Mouse (Mus musculus) layer of hippocampus, postnatal 36 days (tissue): Measurements from ENCODE around the gene Adgrl2. TPM values are rescaled to one million over a fixed set of nuclear protein-coding genes. Genes with fewer than 3 reads are reported as not detected.
A peak's percentile ranks its signal among the peaks of the same experiment; 100 is the strongest.

ENCODE experiments used
- DNase-seq, 2 experiments: peaks; one replicate each; pipeline ENCODE4 v3.0.0; 2022
- total RNA-seq, 2 experiments: library from RNA; stranded (reverse); gene quantifications; 2 replicates each; pipeline ENCODE4 v1.2.3; 2021

The Adgrl2 gene
- total RNA-seq, 2 experiments from 2014 or later = 59.1 to 61.5 TPM

- no peak for DNase-seq
Measured at GRCm38 (mm10) chr3:148872563-148872962, 117.8 kb downstream of the Adgrl2 start.

- no peak for DNase-seq
Measured at GRCm38 (mm10) chr3:148871792-148872464, 118.4 kb downstream of the Adgrl2 start.

GRCm38 (mm10) chr3:148867618-148868017 is 122.7 kb downstream of the Adgrl2 start:
- DNase-seq = no peak

- DNase-seq = no peak
Measured at GRCm38 (mm10) chr3:148866633-148867032, 123.7 kb downstream of the Adgrl2 start.

- no peak for DNase-seq
Measured at GRCm38 (mm10) chr3:148866053-148866452, 124.3 kb downstream of the Adgrl2 start.

- no peak for DNase-seq
Measured at GRCm38 (mm10) chr3:148865234-148865633, 125.1 kb downstream of the Adgrl2 start.

- DNase-seq = no peak
Measured at GRCm38 (mm10) chr3:148861860-148862259, 128.5 kb downstream of the Adgrl2 start.

- DNase-seq = no peak
Measured at GRCm38 (mm10) chr3:148854306-148854910, 135.9 kb downstream of the Adgrl2 start.

GRCm38 (mm10) chr3:148853372-148853771 is 137.0 kb downstream of the Adgrl2 start:
- DNase-seq = no peak

GRCm38 (mm10) chr3:148852556-148852955 is 137.8 kb downstream of the Adgrl2 start:
- DNase-seq = no peak

- no peak for DNase-seq
Measured at GRCm38 (mm10) chr3:148850821-148851220, 139.5 kb downstream of the Adgrl2 start.

- DNase-seq = no peak
Measured at GRCm38 (mm10) chr3:148848366-148848765, 142.0 kb downstream of the Adgrl2 start.

- no peak for DNase-seq
Measured at GRCm38 (mm10) chr3:148844182-148844581, 146.2 kb downstream of the Adgrl2 start.

- peak in 1 of 2 experiments; percentile 11 for DNase-seq
Measured at GRCm38 (mm10) chr3:148842533-148842932, 147.8 kb downstream of the Adgrl2 start.

GRCm38 (mm10) chr3:148838835-148839296 is 151.5 kb downstream of the Adgrl2 start:
- DNase-seq = no peak

GRCm38 (mm10) chr3:148838095-148838834 is 152.1 kb downstream of the Adgrl2 start:
- no peak for DNase-seq

- DNase-seq = no peak
Measured at GRCm38 (mm10) chr3:148835136-148835535, 155.2 kb downstream of the Adgrl2 start.

GRCm38 (mm10) chr3:148833070-148833769 is 157.1 kb downstream of the Adgrl2 start:
- no peak for DNase-seq

- no peak for DNase-seq
Measured at GRCm38 (mm10) chr3:148832001-148832400, 158.4 kb downstream of the Adgrl2 start.

GRCm38 (mm10) chr3:148828519-148828918 is 161.8 kb downstream of the Adgrl2 start:
- no peak for DNase-seq

- no peak for DNase-seq
Measured at GRCm38 (mm10) chr3:148823551-148823950, 166.8 kb downstream of the Adgrl2 start.

GRCm38 (mm10) chr3:148821632-148822031 is 168.7 kb downstream of the Adgrl2 start:
- no peak for DNase-seq
